Mouse (Mus musculus): Measurements from ENCODE around the gene Kif15. TPM values are rescaled to one million over a fixed set of nuclear protein-coding genes. Genes with fewer than 3 reads are reported as not detected.
A peak's percentile ranks its signal among the peaks of the same experiment; 100 is the strongest.

Kif15 gene
- 1 to 10 TPM; 7.9 to 8.1 TPM for total RNA-seq (2021)
- long read RNA-seq, experiment 1 = 0 reads
- long read RNA-seq, experiment 2, partial matches to known transcripts = 1 of 1 reads
- long read RNA-seq, experiment 2, other reads (novel, unspliced or antisense) = 0 of 1 reads

DNA sequence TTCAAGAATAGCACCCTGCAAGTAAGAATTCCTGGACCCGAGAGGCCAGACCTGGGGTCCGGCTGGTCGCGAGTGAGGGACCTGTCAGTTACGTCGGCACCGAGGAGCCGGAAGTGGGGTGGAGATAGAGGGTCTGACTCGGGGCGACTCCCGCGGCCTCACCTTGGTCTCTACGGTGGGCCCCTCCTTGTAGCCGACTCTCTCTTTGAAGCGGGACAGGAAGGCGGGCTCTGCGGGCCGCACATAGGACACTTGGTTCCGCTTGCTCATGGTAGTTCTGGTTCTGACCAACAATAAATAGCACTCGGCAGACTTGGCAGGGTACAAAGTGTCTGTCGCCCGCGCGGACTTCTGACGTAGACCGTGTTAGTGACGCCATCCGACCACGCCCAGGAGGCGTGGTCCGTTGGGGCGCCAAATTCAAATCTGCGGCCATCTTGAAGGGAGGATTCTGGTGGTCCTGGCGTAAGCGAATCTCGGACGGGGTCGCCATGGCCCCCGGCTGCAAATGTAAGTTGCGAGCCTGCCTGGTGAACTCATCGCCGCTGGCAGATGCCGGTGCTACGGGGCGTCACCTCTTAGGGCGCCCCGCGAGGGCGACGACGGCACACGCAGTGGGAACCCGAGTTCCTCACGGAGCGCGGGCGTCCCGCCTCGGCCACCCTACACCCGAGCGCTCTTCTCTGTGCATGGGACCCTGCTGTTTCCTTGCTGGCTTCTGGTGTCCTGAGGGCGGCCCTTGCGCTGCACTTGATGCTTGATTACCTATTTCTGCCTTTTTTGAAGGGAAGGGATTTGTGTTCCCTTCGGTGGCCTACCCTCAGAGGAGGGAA lies at the start of gene Kif15, which contains the start of gene 1110059G10Rik:
TSS of gene Kif15 (plus strand) at position 404 of the 833 bp plus-strand sequence.
TSS of gene 1110059G10Rik (minus strand) at position 358 of the 833 bp plus-strand sequence.
- DNase-seq = peak; percentile 94

DNA sequence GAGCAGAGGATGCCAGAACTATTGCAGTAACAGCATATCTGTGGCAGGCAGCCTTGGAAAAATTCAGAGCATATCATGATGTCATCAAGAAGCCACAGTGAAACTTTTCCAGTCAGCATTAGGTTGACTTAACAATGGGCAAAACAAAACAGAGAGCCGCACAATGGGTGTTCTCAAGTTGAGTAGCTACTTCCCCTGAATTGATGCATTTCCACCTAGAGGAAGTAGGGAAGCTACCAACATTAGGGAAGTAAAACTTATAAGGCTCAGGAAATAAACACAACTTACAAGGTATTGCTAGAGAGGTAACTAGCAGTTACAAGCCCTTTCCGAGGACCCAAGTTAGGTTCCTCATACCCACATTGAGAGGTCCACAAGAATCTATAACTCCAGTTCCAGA lies 49.8 kb upstream of the Kif15 start:
- no peak for DNase-seq

DNA sequence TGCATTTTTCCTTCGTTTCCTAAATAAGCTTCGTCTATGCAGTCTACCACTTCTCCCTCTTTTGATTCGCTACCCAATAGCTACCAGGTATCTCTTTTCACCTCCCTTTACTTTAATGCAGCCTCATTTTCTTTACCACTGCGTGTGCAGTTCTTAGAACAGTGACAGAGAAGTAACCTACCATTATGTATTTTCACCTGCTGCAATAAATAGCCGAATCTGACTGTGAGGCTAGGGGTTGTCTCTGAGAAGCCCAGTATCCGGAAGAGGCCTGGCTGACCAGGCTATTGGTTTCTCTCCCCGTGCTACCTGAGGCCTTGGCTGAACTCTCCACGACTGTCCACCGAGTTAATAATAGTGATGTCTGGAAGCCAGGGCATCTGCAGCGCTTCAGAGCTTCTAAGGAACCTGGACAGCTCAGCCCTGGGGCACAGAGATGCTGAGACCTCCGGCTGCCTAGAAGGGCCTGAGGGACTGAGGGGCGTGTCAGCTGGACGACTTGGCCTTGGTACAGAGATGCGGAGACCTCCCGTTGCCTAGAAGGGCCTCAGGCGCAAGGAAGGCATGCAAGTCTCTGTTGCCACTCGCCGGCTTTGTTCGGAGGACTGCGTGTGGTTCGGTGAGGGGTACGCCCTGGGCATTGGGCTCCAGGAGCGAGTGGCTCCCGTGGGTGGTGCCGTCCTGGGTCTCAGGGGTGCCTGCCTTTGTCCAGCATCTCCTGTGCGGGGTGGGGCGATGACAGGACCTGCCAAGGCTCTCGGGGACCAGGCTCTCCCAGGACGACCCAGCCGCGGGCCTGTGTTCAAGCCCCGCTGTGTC lies 47.9 kb upstream of the Kif15 start:
- DNase-seq = peak; percentile 59

DNA sequence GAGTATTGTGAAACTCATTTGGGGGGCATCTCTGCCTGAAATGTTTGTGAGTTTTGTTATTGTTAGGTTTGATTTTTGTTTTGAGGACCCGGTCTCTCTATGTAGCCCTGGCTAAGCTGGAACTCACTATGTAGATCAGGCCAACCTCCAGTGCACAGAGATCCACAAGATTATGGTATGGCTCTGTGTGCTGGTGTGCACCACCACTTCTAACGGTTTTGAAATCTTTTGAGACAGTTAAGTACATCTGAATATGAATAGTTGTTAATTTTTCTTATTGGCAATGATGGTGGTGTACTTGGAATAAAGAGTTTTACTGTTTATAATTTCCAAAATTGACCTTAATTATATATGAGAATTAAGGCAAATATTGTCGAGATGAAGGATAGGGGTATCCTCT lies 28.4 kb upstream of the Kif15 start:
- DNase-seq = no peak

DNA sequence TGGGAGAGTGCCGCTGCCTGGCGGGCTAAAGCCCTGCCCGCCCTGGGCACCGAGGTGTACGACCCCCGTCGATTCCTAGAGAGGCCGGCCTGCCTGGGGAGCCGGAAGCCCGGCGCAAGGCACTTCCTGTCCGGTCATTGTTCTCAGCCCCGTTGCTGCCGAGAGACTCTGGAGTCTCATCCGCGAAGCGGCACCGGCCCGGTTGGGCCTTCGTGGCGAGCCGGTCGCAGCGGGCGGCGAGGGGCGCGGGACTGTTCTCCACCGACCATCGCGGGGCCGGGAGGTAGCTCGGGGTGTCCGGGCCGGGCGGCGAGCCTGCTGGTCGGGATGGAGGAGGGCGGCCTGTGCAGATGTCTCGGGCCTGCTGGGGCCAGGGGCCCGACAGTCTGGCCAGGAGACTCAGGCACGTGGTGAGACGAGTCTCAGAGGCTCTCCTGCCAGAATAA lies 27.9 kb upstream of the Kif15 start, which contains the start of gene Zfp105:
TSS of gene Zfp105 (plus strand) at position 137 of the 446 bp plus-strand sequence.
- DNase-seq = peak; percentile 54

DNA sequence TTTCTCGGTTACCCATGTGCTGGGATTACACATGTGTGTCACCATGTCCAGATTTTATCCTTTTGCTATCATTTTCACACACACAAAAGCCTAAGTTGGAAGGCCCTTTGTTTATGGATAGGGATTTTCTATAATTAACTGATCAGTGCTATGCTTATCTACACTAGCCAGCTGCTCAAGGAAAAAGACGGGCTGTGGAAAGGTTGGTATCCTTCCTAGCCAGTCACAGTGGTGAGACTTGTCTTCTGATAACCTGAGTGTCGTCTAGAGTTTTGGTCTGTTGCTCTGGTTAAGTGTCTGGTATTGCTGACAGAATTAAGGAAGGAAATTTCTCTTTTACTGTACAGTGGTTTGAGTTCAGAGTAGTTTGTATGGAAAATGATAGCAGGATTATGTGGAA lies 21.9 kb upstream of the Kif15 start:
- no peak for DNase-seq

DNA sequence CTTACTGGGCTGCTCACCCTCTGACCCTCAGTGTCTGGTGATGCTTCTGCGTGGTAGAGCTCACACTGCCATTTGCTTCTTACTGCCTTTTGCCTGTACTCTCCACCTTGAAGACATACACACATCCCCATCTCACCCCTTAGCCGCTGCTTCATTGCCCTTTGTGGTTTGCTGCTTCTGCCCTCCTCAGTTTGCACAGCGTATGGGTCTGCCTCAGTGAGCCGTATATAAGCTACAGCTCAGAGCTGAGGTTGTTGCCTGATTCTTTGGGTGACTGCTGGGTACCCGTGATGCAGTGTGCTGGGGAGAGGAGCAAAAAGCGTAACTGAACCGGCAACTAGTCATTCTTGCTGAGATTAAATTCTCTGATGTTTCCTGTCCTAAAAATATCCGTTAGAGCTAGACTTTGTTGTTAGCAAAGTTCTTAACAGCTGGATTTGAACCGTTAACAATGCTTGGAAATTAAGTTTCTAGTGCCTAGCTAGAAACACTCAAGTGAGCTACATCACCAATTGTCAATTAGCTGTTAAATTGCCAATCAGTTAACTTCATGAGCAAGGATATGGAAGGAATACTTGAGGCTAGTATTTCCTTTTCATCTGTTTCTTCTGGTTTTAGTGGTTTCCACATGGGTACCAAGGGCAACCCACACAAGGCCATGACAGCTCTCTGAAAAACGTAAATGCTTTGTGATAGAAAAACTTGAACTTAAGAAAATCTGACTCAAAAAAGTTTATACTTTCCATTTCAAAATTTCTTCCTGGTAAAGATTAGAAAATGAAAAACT lies 47.8 kb downstream of the Kif15 start:
- DNase-seq = no peak

DNA sequence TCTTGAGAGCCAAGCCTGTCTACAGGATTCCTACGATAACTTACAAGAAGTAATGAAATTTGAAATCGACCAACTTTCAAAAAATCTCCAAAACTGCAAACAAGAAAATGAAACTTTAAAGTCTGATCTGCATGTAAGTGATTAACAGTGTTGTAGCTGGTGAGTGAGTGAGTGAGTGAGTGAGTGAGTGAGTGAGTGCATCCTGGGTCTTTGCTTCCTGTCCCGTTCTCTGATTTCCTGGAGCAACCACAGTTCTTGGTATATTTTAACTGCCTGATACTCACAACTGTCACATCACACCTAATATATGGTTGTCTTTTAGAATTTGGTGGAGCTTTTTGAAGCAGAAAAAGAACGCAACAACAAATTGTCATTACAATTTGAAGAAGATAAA lies 48.3 kb downstream of the Kif15 start:
- no peak for DNase-seq

DNA sequence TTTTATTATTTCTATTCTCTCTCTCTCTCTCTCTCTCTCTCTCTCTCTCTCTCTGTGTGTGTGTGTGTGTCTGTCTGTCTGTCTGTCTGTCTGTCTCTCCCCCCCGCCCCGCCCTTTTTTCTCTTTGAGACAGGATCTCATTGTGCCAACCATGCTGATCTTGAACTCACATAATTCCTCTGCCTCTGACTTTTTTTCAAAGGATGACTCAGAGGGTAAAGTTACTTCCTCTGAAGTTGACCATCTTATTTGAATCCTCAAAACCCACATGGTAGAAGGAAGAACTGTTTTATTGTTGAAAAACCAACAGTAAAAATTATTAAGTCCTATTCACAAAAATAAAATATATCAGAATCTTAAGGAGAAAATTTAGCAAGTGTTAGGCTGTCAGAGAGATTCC lies 53.9 kb downstream of the Kif15 start:
- DNase-seq = no peak

DNA sequence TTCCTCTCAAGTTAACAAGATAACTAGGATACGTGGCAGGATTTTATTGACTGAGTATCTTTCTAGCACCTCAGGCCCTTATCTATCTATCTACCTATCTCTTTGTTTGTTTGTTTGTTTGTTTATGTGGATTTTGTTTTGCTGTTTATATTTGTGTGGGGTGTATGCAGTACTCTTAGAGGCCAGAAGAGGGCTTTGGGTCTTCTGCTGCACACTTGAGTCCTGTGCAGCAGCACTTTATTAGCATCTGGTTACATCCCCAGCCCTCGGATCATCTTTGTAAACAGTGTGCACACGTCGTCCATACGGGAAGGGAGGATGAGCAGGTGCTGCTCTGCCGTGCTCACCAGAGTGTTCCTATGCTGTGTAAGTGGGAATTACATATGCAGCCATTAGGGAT lies 55.2 kb downstream of the Kif15 start:
- DNase-seq = no peak

DNA sequence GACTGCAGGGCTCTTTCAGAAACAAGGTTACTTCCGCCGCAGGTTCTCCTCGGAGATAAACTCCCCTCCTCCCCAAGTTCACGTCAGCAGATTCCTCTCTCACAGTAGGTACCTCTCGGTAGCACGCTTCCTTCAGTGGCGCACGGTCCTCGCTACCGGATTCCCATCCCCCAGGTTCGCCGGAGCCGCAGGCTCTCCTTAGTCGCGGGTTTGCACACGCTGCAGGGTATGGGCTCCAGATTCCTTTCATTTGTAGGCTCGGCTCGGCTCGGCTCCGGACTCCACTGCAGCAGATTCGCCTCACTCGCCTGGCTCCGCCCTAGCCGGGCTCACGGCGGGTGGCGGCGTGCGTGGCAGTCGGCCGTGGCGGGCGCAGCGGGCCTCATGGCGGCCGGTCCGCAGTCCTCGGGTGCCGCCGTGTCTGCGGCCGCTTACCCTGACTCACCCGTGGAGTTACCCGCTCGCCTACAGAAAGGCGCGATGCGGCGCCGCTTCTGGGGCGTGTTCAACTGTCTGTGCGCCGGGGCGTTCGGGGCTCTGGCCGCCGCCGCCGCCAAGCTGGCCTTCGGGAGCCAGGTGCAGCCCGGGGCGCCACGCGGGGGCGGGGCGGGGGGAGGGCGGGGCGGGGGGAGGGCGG lies 70.3 kb downstream of the Kif15 start, which contains the start of gene Tmem42:
TSS of gene Tmem42 (plus strand) at position 332 of the 637 bp plus-strand sequence.
- peak; percentile 81 for DNase-seq

DNA sequence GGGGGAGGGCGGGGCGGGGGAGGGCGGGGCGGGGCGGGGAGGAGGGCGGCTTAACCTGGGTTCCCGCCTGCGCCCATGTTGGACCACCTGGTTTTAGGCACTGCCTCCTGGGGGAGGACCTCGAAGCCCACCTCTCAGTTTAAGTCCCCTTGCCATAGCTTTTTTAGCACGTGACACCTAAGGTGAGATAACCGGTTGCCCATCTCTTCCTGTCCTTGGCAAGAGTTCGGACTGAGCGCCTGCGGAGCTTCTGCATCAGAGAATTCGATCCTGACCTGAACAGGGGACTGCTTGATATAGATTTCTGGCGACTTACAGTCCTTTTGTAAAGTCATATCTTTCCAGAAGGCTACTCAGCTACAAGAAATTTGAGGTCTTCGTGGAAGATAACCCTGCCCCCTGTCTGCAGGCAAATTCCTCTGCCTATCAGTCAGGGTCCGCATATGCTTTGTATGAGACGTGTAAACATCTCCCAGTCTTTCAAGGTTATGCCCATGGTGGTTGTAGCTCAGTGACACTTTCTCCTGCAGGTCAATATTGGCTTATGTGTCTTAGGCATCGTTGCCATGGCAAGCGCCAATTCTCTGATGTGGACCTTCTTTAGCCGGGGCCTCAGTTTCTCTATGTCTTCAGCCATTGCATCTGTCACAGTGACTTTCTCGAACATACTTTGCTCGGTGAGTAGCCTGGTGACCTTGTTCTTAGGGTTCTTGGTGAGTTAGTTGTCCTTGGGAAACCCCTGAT lies 71.0 kb downstream of the Kif15 start:
- no peak for DNase-seq

DNA sequence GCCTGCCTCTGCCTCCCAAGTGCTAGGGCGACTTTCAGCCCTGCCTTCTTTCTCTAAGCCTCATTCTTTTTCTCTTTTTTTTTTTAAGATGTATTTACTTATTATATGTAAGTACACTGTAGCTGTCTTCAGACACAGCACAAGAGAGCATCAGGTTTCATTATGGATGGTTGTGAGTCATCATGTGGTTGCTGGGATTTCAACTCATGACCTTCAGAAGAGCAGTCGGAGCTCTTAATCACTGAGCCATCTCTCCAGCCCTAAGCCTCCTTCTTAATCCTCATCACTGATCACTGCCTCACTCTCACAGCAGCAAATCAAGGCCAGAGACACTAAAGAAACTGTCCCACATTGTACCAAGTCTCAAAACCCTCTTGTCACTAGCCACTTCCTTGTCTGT lies 73.4 kb downstream of the Kif15 start:
- DNase-seq = no peak

DNA sequence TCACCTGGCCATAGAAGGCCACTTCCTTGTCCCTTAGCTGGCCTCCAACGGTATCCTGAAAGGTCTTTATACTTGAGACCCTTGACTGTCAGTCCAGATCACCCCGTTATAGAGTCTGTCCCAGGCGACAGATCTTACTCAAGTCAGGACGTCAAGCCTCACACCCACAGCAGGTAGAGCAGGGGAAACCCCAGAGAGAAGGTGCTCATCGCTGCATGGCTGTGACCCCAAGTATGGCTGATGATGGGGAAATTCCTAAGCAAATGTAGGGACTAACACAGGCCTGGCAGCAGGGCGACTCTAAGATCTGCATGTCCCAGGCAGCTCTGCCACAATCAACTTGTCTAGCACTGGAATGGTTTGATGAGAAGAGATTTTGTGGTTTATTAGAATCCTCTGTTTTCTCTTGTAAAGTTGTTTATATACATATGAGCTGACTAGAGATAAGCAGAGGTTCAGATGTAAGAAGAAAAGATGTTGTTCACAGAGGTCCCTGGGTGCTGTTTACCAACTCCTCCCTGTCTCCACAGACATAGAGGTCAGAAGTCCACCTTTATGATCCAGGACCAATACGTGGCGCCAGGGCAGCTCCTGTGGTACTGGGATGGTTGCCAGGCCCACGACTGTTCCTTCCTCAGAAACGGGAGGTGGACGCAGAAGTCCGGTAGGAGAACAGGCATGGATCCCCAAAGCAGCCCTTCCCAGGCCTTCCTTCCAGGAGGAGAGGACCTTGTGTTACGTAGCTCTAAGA lies 80.8 kb downstream of the Kif15 start:
- no peak for DNase-seq

DNA sequence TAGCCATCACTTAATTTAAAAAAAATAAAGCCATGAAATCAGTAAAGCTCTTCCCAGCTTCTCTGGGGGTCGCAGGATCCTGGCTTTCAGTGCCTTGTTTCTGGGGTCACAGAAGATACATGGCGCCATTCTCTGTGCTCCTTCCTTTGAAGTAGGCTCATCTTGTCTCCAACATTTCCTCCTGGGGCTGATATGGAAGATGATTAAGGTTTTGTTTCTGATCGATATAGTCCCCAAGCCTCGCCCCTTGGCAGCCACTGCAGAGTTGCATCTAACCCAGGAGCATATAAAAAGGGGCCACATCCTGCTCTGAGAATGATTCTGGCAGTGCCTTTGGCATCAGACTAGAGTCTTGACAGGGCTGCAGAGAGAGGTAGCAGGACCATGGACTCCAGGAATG lies 83.6 kb downstream of the Kif15 start, which contains the start of gene Tgm4:
TSS of gene Tgm4 (plus strand) at position 301 of the 400 bp plus-strand sequence.
- DNase-seq = no peak

DNA sequence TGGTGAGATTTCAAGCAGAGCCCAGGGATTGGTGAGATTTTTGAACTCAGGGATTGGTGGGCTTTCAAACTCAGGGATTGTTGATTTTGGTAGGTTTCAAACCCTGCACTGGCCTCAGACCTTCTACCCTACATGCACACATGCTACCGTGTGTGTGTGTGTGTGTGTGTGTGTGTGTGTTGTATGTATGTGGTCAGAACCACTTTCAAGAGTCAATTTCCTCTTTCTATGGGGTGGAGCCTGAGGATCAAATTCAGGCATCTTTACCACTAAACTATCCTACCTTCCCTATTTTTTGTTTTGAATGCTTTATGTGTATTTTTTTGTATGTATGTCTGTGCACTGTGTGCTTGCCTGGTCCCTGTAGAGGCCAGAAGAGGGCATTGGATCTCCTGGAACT lies 96.8 kb downstream of the Kif15 start:
- DNase-seq = no peak

DNA sequence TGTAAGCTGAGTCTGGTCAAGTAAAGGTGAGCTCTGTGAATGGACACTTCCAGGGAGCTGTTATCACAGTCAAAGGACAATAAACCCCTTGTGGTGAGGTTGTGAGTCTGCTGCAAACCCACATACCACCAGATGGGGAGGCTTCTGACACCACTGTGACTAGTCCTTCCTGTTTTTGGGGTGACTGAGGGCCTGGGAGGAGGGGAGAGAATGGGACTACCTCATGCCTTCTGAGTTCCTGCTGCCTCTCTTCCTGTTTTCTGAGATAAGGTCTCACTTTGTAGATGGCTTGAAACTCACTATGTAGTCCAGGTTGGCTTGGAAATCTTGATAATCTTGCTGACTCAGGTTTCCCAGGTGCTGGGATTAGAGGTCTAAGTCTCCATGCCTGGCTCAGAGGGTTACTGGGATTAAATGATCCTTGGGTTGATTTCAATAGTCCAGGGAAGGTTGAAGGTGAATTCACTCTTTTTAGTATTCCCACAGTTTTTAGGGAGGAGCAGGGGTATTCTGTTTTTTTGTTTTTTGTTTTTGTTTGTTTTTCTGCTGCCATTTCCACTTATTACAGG lies 108.0 kb downstream of the Kif15 start:
- no peak for DNase-seq

DNA sequence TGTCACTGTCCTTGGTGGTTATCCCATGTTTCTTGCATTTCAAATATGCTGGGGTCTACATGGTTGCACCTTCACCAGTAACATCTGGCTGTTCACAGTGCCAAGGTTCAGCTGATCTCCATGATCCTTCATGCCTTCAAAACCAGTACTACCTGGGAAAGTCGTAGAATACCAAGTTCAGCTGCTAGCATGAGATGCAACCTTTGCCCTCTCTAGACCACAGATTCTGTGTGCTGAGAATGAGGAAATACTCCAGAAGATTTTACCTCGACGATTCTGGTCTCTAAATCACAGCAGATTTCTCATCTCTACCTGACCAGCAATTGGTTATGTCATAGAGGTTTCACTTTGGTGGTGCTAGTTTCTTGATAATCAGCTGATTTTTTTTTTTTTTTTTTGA lies 109.3 kb downstream of the Kif15 start:
- DNase-seq = no peak
